Mouse (Mus musculus) embryonic facial prominence, embryonic 11.5 days (tissue): Measurements from ENCODE around the gene Litaf. TPM values are rescaled to one million over a fixed set of nuclear protein-coding genes. Genes with fewer than 3 reads are reported as not detected.
"Not testable (repeated sequence)": the region's sequence is repeated elsewhere in the genome, so short reads cannot be mapped to it uniquely, and the experiment has no call there.

ENCODE experiments used
- ATAC-seq: fragments of 200-750 bp; cut with Nextera tagmentation; replicated peaks from 2 replicates; pipeline ENCODE4 v1.8.0; 2017; ENCODE audit warnings: low read depth; ENCODE audit not compliant: insufficient number of reproducible peaks, low FRiP score, low TSS enrichment
- DNase-seq: peaks from one replicate; pipeline ENCODE4 v3.0.0-alpha.2; 2015; ENCODE audit warnings: low spot score
- H3K27ac ChIP-seq: fragments of 300-500 bp; sonication (generic); replicated peaks from 2 replicates; pipeline ENCODE4 v1.5.1; 2014; ENCODE audit warnings: mild to moderate bottlenecking, low read depth, low read length, control low read depth
- H3K27me3 ChIP-seq: fragments of 300-500 bp; sonication (generic); 2 replicates; pipeline ENCODE4 v1.6.1; 2014; ENCODE audit warnings: mild to moderate bottlenecking, low read length, moderate library complexity, mixed read lengths; ENCODE audit not compliant: control insufficient read depth, insufficient read depth
- H3K36me3 ChIP-seq: fragments of 300-500 bp; sonication (generic); replicated peaks from 2 replicates; pipeline ENCODE4 v1.6.1; 2014; ENCODE audit warnings: low read depth, mild to moderate bottlenecking, low read length, moderate library complexity, mixed read lengths; ENCODE audit not compliant: control insufficient read depth, insufficient read depth
- H3K4me1 ChIP-seq: fragments of 300-500 bp; sonication (generic); 2 replicates; pipeline ENCODE4 v1.6.1; 2014; ENCODE audit warnings: low read length, mixed read lengths; ENCODE audit not compliant: control insufficient read depth, insufficient read depth
- H3K4me2 ChIP-seq: fragments of 300-500 bp; sonication (generic); 2 replicates; pipeline ENCODE4 v1.6.1; 2014; ENCODE audit warnings: low read depth, mild to moderate bottlenecking, control low read depth, low read length, moderate library complexity
- H3K4me3 ChIP-seq: fragments of 300-500 bp; sonication (generic); 2 replicates; pipeline ENCODE4 v1.5.1; 2014; ENCODE audit warnings: low read depth, low read length, control low read depth
- H3K9ac ChIP-seq: fragments of 300-500 bp; sonication (generic); replicated peaks from 2 replicates; pipeline ENCODE4 v1.6.1; 2014; ENCODE audit warnings: mild to moderate bottlenecking, control low read depth, low read length
- H3K9me3 ChIP-seq: fragments of 300-500 bp; sonication (generic); replicated peaks from 2 replicates; pipeline ENCODE4 v1.6.1; 2016; ENCODE audit warnings: mild to moderate bottlenecking, low read length, inconsistent platforms, mixed read lengths; ENCODE audit not compliant: control insufficient read depth
- WGBS: fragments of 180-500 bp; shearing (Covaris S2); extraction: QIAGEN DNeasy Blood & Tissue Kit; methylation state at CpG from one replicate; pipeline ENCODE4 v1.1.7; 2014; 5-methylcytosine and 5-hydroxymethylcytosine counted together
- polyA plus RNA-seq: library from polyadenylated mRNA; unstranded; fragments of >200 nt; fragmentation: Nextera tagmentation; extraction: Ambion mirVana; gene quantifications from 2 replicates; pipeline ENCODE4 v1.2.1, GENCODE M21; 2014

The Litaf gene
- polyA plus RNA-seq, 1 experiment from 2014 or later = 92.5 TPM

DNA sequence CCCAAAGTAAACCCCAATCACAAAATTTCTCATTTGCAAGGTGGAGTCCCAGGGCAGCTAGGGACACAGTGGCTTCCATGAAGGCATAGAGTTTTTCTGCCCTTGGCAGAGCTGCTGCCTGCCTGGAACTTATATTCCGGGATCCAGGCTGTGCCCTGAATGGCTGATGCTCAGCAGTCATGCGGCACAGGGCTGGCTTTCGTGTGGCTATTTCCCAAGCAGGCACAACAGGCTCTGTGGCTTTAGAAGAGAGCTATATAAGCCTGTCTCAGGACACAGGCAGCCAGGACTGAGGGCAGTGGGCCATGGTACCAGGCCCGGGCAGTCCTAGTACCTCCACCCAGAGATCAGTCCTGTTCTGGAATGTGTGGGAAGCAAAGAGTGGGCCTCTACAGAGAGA, 97.7 kb downstream of the Litaf start:
- Histone ChIP-seq H3K4me3 (no peak overlapping the region), H3K27me3 (no peaks in the 10 kb centered on the region), H3K27ac (no peak overlapping the region), H3K4me1 (no peaks in the 10 kb centered on the region; the same call in 1 of the 2 replicates), H3K36me3 (no peaks in the 10 kb centered on the region), H3K9me3 (no peaks in the 10 kb centered on the region), H3K9ac (no peak overlapping the region), H3K4me2 (no peak overlapping the region)
- 90% methylated on average over 4 of the region's 4 CpGs for WGBS
- DNase-seq = no peak
- no peak for ATAC-seq

DNA sequence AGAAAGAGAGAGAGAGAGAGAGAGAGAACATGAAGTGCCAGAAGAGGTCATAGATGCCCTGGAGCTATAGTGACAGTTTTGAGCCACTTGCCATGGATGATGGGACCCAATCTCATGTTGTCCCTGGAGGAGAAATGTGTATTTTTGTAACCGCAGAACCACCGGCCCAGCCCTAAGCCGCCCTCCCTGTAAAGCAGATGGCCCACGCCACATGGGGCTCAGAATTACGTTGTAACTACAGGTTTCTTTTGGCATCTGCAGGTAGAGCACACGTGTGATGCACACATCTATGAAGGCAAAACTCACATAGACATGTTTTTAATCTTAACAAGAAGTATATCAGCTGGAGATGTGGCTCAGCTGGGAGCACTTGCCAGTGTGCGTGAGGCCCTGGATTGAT, 98.2 kb downstream of the Litaf start:
- H3K4me3 ChIP-seq = no peak overlapping the region
- ATAC-seq (no peak), DNase-seq (no peak)
- no peaks in the 10 kb centered on the region for H3K36me3 ChIP-seq
- H3K9me3 ChIP-seq = no peaks in the 10 kb centered on the region
- H3K27ac ChIP-seq = no peak overlapping the region
- H3K4me2 ChIP-seq = no peak overlapping the region
- no peak overlapping the region for H3K9ac ChIP-seq
- H3K4me1 ChIP-seq = no peaks in the 10 kb centered on the region; the same call in 1 of the 2 replicates
- no peaks in the 10 kb centered on the region for H3K27me3 ChIP-seq
- WGBS = 85% methylated on average over 7 of the region's 7 CpGs

DNA sequence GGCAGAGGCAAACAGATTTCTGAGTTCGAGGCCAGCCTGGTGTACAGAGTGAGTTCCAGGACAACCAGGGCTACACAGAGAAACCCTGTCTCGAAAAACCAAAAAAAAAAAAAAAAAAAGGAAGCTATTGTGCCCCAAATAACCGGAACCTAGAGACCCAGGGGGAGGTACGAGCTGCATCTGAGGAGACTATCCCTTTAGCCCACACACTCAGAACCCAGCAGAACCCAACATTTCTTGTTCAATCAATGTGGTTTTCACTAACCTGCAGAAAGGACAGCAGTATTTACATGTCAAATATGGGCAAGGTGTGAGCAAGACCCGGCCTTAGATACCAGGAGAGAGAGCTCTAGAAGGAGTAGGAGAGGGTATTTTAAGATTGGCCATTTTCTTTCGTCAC, 98.9 kb downstream of the Litaf start:
- DNase-seq (no peak), ATAC-seq (no peak)
- no peaks in the 10 kb centered on the region for H3K36me3 ChIP-seq
- H3K4me3 ChIP-seq = no peak overlapping the region
- no peaks in the 10 kb centered on the region for H3K9me3 ChIP-seq
- H3K4me1 ChIP-seq = no peaks in the 10 kb centered on the region; the same call in 1 of the 2 replicates
- WGBS = 73% methylated on average over 6 of the region's 6 CpGs
- H3K27me3 ChIP-seq = no peaks in the 10 kb centered on the region
- H3K27ac ChIP-seq = no peak overlapping the region
- H3K4me2 ChIP-seq = no peak overlapping the region
- no peak overlapping the region for H3K9ac ChIP-seq

DNA sequence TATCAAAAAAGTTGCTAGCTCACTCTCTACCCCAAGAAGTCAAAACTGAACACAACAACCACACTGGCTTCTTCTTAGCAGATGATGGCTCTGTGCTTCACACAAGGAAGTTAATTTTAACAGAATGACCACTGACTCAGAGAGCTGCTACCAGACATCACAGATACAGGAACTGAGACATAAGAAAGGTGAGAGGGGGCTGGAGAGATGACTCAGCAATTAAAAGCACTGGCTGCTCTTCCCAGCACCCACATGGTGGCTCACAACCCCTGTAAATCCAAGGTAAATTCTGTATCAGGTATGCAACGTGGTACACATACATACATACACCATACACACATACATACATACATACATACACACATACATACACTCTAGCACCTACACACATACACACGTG, 100.9 kb downstream of the Litaf start:
- DNase-seq (no peak), ATAC-seq (no peak)
- H3K27ac ChIP-seq = no peak overlapping the region
- H3K36me3 ChIP-seq = no peaks in the 10 kb centered on the region; the same call in 1 of the 2 replicates
- 94% methylated on average over 2 of the region's 2 CpGs for WGBS
- no peak overlapping the region for H3K9ac ChIP-seq
- H3K9me3 ChIP-seq = no peaks in the 10 kb centered on the region
- no peak overlapping the region for H3K4me2 ChIP-seq
- H3K27me3 ChIP-seq = no peaks in the 10 kb centered on the region
- H3K4me1 ChIP-seq = no peaks in the 10 kb centered on the region
- H3K4me3 ChIP-seq = no peak overlapping the region

DNA sequence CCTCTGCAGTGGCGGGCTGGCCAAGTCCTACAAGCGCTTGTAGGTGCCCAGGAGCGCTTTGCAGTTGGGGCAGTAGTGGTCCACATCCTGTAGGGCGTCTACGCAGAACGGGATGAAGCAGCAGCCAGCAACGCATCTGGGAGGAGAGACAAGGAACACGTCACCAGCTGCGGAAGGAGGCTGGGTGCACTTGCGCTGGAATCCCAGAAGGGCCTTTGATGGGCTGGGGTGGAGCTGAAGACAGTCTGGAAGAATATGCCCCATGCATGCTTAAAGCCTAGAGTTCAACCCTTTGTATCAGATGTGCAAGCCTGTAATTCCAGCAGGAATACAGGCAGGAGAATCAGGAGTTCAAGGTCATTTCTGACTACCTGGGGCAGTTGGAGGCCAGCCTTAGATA, 105.0 kb downstream of the Litaf start:
- Histone ChIP-seq H3K4me2 (no peak overlapping the region), H3K36me3 (no peaks in the 10 kb centered on the region; the same call in 1 of the 2 replicates), H3K4me1 (no peaks in the 10 kb centered on the region), H3K9me3 (no peaks in the 10 kb centered on the region), H3K9ac (no peak overlapping the region), H3K27me3 (no peaks in the 10 kb centered on the region), H3K4me3 (no peak overlapping the region), H3K27ac (no peak overlapping the region)
- no peak for DNase-seq
- WGBS = 94% methylated on average over 10 of the region's 10 CpGs
- no peak for ATAC-seq

DNA sequence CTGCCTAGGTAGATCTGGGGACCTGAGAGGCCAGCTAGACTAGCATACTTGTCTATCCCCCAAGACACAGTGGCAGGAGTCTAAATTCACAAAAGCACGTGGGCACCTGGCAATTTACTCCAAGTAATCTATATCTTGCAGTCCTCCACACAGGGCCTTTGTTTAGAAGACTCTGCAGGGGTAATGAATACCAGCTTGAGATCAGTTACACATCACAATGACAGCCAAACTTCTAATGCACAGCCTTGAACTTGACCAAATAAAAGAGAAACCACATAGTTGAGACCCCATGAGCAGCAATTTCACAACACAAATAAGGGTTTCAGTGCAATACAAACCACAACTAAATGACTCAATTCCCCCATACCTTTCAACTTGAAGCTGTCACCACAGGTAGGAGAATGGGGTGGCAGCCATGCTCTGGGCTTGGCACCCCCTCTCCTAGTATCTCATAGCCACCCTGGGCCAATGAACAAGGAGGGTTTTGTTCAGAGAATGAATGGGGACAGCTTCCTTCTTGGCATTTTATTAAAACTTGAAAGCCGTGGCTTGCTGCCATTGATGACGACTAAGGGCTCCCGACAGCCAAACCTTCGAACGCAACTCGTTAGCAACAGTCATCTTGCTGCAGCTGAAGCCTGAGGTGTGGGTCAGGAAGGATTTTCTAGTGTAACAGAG, 107.1 kb downstream of the Litaf start:
- DNase-seq (peak; percentile 59), ATAC-seq (peak; percentile 26; the same call in 1 of the 2 replicates)
- Histone ChIP-seq H3K4me2 (no peak overlapping the region), H3K9ac (no peak overlapping the region), H3K4me1 (no peaks in the 10 kb centered on the region), H3K9me3 (no peaks in the 10 kb centered on the region), H3K4me3 (no peak overlapping the region), H3K27me3 (no peaks in the 10 kb centered on the region), H3K27ac (no peak overlapping the region), H3K36me3 (no peaks in the 10 kb centered on the region; the same call in 1 of the 2 replicates)
- 57% methylated on average over 7 of the region's 7 CpGs for WGBS

DNA sequence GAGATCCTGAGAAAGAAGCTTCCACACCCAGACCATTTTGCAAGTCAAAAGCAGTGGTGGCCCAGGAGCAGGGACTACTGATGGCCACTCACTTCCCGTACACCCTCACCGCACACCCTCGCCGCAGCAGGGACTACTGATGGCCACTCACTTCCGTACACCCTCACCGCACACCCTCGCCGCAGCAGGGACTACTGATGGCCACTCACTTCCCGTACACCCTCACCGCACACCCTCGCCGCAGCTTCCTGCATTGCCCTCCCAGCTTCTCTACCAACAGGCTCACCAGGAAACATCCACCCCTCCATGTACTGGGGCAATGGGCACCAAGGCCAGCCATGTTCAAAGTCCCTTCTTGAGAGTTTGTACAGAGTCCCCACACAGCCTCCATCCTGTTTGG, 107.7 kb downstream of the Litaf start:
- H3K27me3 ChIP-seq, H3K9ac ChIP-seq, H3K4me1 ChIP-seq, H3K27ac ChIP-seq, H3K36me3 ChIP-seq, H3K9me3 ChIP-seq, H3K4me2 ChIP-seq, DNase-seq, H3K4me3 ChIP-seq: not testable (repeated sequence)
- 90% methylated on average over 12 of the region's 12 CpGs for WGBS
- ATAC-seq = peak; percentile 41; the same call in 1 of the 2 replicates

DNA sequence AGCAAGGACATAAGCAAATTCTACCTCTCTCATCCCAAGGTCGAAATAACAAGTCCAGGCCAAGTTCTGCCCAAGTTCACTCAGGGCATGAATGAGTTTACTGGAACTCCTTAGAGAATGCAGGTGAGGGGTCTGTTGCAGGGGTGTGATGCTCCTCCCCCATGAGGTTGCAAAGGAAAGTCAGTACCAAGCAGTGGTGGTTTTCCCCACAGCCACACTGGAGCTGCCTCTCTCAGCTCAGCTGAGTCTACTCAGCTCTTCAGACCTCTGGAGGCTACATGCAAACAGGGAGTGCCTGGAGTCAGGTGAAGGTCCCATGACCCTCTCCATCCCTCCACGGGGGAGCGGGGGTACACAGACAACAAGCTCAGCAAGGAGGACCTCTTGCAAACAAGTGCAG, 108.2 kb downstream of the Litaf start:
- H3K27me3 ChIP-seq = no peaks in the 10 kb centered on the region
- 73% methylated on average over 3 of the region's 3 CpGs for WGBS
- no peaks in the 10 kb centered on the region for H3K9me3 ChIP-seq
- no peaks in the 10 kb centered on the region for H3K4me1 ChIP-seq
- no peak overlapping the region for H3K4me2 ChIP-seq
- ATAC-seq (no peak), DNase-seq (no peak)
- no peak overlapping the region for H3K9ac ChIP-seq
- no peak overlapping the region for H3K27ac ChIP-seq
- H3K36me3 ChIP-seq = no peaks in the 10 kb centered on the region; the same call in 1 of the 2 replicates
- H3K4me3 ChIP-seq = no peak overlapping the region
